Mouse (Mus musculus) spleen, adult 2 months (tissue): Measurements from ENCODE around the gene Rgs8.

Experiments used
- CTCF ChIP-seq: fragments of 200-500 bp; IDR thresholded peaks from 2 replicates; pipeline ENCODE4 v1.5.1; 2011; ENCODE audit warnings: mild to moderate bottlenecking, inconsistent platforms; ENCODE audit not compliant: insufficient read depth, insufficient read length, insufficient replicate concordance; ENCODE audit errors: extremely low read depth
- POLR2A ChIP-seq: fragments of 200-500 bp; IDR thresholded peaks from 2 replicates; pipeline ENCODE4 v1.6.1; 2011; ENCODE audit warnings: low read depth, low read length, inconsistent platforms

DNA sequence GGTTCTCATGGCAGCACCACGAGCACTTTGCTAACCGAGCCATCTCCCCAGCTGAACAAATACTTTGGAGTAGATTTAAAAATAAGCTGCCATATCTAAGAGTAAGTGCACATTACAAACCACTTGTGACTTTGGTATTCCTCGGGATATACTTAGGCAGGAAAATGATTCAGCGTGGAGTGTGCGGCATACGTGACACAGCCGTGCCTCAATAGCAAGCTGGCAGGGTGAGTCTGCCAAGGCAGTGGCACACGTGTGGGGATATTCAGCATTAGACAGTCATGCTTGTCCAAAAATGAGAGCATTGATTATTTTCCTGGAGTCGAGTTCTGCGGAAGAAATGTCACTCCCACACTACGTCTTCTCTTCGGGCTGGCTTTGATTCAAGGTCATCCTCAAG lies 21.1 kb downstream of the Rgs8 start:
- TF ChIP-seq CTCF = no peak
- TF ChIP-seq POLR2A = no peak
